Mouse (Mus musculus) thymus, postnatal 0 days (tissue): ENCODE data around the gene Sdr42e1. TPM values are rescaled to one million over a fixed set of nuclear protein-coding genes. Genes with fewer than 3 reads are reported as not detected.

Experiments
- DNase-seq: peaks from one replicate; pipeline ENCODE4 v3.0.0-alpha.2; 2015; ENCODE audit warnings: low spot score
- polyA plus RNA-seq: library from polyadenylated mRNA; unstranded; fragments of >200 nt; fragmentation: Nextera tagmentation; extraction: Ambion mirVana; gene quantifications from 2 replicates; pipeline ENCODE4 v1.2.1, GENCODE M21; 2015

Gene Sdr42e1
- polyA plus RNA-seq, 1 experiment from 2014 or later: 2.8 TPM

DNA sequence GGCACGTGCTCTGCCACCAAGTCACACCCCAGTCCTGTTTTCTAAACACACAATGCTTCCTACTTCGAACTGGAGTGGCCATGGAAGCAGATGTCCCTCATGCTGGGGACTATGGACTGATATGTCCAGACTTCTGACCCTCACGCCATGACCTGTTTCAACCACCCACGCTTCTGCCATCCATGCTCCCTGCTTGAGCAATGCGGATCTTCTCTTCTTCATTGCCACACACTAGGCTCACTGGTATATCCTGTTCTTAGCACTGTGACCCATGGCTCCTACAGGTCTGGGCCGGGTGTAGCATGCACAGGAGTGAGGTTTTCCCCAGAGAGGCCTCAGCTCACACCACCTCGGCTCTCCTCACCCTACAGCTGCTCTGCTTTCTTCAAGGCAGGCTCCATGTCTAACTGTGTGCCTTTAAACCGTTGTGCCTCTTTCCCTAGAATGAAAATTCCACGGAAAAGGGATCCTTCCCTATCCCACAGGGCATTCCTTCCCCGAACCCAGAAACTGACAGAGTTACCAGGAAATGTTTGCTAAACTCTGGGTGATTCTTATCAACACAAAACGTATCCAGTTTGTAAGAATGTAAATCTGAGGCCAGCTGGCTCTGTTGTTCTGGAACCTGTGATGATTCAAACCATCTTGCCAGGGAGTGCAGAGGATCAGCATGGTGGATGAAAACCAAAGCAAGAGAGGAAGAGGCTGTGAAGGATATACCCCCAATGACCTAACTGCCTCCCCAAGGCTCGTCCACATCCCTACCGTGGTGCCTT lies 6.0 kb downstream of the Sdr42e1 start:
- no peak for DNase-seq

DNA sequence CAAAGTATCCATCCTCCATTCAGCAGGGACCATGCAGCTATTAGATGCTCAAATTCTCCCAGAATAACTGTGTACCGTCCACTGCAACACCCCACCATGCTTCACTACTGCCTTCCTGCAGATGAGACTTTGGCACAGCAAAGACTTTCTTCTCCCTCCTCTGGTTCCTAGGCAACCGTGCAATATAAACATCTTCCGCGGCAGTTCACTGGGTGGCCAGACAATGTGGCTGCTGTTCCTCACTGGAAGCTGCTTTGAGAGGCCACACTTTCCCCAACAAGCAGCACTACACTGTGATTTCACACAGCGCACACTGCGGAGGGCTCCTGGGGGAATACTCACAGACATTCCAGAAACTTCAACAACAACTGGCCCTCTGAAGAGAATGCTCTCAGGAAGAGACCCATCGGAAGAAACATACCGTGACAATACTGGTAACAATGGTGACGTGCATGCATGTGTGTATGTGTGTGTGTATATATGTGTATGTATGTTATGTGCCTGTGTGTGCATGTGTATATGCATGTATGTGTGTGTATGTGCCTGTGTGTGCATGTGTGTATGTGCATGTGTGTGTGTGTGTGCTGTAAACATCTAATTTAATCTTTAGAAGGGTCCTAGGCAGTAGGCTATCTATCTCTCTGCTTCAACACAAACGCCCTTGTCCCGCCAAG lies 13.0 kb downstream of the Sdr42e1 start:
- DNase-seq: no peak

DNA sequence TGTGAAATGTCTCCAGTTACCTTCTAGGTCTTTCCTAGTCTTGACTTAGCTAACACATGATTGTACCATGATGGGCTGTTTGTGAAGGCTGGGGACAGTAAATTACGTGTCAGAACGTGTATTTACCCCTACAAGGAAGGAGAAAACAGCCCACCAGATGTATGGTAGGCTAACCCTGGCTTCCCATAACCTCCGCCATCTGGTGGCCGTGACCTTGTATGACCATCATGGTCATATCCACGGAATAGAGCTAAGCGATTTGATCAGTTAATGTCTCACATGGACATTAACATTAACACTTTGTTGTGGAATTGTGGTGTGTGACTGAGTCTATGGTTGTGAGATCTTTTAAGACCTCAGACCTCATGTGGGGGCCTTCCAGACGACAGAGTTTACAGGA lies 14.5 kb downstream of the Sdr42e1 start:
- no peak for DNase-seq

DNA sequence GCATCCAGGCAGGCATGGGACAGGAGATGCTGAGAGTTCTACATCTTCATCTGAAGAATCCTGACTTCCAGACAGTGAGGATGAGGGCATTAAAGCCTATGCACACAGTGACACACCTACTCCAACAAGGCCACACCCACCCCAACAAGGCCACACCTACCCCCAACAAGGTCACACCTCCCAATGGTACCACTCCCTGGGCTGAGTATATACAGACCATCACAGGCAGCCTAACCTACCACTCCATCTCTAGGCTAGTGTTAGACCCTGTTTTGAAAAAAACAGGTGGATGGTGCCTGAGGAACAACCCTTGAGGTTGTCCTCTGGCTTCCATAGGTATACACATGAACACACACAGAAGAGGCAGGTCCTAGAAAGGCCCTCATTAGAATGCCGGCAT lies 21.2 kb downstream of the Sdr42e1 start:
- no peak for DNase-seq

DNA sequence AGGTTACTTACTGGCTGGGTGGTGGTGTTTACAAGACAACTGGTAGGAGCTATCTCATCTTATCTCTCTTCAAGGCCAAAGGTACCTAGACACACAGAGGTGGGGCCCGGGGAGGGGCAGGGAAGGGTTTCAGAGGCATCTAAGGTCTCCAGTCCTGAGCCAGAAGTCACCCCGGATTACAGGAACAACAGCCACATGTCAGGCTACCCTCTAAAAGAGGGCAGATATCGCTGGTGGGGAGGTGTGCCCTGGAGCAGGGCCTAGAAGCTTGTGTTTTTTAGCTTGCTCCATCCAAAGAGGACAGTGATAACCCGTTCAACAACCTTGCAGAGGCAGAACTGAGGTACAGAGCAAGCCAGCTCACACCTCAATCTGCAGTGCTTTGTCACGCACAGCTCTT lies 27.0 kb downstream of the Sdr42e1 start:
- no peak for DNase-seq

DNA sequence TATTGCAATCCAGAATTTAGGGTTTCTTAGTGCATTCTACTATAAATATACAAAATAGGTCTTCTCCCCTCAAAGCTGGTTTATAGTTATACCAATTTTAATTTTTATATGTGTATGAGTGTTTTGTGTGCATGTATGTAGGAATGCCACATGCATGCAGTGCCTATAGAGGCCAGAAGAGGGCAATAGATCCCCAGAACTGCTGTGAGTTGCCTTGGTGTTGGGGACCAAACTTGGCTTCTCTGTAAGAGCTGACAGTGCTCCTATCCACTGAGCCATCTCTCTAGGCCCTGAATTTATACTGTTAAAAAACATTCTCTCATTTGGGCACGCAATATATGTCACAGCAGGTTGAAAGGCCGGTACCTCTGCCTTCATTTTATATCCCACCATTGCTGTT lies 27.5 kb downstream of the Sdr42e1 start:
- peak; percentile 31 for DNase-seq

DNA sequence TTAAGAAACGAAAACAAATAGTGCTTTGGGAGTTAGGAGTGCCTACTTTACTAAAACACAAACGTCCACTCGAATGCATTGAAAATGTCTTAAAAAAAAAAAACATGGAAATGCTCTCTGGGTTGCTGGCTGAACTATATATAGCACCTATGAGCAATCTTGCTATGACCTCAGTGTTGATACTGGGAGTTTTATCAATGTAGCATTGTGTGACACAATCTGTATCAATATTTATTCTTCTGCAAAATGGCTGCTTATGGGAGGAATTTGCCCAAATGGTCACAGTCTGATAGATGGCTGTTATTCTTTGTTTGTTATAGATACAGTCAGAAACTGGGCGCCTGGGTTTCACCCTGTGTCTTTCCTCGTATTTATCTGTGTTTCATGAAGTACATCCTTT lies 28.0 kb downstream of the Sdr42e1 start:
- no peak for DNase-seq

DNA sequence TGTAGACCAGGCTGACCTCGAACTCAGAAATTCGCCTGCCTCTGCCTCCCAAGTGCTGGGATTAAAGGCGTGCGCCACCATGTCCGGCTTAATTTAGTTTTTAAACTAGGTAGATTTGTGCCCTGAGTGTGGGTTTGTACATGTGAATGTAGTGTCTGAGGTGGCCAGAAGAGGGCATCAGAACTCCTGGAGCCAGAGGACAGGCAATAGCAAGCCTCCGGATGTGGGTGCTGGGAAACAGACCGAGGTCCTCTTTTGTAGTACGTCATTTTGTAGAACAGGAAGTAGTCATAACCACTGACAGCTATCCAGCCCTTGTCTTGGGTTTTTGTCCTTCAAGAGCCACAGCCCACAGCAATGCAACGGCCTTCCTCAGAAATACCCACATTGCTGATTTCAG lies 33.9 kb downstream of the Sdr42e1 start:
- DNase-seq: no peak

DNA sequence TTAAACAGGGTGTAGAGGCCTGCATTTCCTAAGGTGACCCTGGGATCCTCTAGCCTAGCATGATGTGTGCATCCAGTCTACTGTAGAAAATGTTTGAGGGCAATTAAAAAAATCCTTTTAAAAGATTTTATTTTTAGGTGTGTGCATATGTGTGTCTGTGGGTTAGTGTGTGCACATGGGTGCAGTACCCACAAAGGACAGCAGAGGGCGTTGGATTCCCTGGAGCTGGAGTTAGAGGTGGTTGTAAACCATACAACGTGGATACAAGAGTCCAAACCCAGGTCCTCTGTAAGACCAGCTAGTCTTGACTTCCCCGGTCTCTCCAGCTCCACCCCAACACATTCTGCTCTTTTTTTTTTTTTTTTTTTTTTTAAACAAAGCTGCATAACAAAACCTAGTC lies 36.0 kb downstream of the Sdr42e1 start:
- DNase-seq: no peak

DNA sequence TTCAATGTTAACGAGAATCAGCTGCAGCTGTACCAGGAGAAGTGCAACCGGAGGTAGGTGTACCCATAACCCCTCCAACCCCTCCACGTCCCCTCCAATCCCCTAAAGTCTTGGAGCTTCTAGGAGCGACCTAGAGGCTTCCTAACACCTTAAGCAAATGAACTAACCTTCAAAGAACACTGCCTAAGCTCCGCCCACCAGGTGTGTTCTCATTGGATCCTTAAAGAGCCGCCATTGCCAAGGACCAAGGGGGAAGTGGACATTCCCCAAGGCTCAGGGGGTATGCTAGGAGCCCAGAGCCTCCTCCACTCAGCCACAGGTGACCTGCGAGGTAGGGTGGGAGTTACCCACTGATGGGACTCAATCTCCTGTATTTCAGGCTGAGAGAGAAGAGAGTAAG lies 39.1 kb downstream of the Sdr42e1 start:
- DNase-seq: no peak

DNA sequence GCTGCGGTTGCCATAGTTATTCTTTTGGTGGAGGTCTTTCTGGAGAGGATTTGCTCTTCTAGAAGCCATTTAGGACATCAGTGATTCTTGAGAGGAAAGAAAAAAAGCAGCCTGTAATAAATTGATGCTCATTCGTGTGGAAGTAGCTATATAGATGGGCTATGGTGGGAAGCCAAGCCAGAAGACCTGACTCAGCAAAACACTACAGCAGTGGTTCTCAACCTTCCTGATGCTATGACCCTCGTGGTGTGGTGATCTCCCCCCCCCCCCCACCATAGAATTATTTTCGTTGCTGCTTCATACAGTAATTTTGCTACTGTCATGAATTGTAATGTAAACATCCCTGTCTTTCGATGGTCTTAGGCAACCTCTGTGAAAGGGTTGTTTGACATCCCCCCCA lies 41.0 kb downstream of the Sdr42e1 start:
- DNase-seq: no peak

DNA sequence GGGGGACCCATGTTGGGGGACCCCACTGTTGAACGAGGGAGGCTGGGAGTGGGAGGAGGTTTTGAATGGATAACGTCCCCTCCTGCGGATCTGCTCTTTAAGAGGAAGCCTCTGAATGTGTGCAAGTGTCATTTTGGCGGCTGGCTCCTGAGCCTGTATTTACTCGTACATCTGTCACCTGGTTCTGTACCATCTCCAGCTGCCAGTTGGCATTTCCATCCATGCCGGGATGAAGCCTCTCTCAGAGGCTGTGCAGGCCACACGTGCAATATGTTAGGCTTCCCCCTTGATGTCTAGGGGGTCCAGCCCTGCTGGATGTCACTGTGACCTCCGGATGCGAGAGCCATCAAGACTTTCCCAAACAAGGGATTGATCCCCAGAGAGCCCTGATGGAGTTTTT lies 46.4 kb downstream of the Sdr42e1 start:
- no peak for DNase-seq

DNA sequence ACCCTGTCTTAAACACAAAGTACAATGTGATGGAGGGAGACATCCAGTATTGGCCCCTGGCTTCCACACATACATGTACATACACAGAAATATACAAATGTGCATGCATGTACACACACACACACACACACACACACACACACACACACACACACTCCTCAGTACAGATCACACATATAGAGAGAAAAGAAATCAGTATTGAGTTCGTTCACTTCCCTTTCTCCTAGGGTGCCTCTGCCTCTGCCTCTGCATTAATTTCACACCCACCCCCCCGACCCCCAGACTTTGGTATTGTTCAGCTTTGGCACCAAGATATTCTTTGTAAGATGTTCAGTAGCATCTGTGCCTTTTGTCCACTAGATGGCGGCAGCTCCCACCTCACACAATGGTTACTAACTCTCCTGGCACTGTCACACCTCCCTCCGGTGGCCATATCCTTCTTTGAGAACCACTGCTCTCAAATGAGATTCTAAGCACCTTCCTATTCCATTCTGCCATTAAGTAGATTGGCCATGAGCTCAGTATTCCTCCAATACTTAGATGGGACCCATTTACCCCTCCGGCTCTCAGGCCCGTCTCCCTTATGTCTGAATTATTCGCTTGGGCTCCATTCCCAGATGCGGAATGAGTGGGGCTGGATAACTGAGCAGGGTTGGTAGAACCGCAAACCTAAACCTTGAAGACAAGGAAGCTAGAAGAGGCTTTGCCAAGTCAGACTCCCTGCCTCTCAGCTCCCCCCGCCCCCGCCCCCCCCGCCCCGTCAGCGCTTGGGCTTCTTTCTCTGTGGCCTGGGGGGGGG lies 47.2 kb downstream of the Sdr42e1 start:
- DNase-seq: peak; percentile 65

DNA sequence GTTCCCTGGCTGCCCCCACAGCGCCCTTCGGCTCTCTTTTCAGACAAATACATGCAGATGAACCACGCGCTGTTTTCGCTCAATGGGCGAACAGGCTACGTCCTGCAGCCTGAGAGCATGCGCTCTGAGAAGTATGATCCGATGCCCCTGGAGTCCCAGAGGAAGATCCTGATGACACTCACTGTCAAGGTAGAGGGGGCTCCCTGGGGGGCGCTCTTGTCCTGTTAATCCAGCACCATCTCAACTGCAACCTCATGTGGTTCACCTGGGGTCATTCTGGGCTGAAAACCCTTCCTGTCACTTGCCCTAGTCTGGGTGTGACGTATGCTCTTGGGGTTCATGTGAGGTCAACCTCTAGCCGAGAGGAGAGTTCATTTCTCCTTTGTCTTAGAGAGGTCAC lies 60.6 kb downstream of the Sdr42e1 start:
- DNase-seq: no peak

Other genes starting within 250 kb of the Sdr42e1 start
- 7.8 and 8.4 TPM in 2 replicates for gene Plcg2, start 175.4 kb downstream of the Sdr42e1 start, polyA plus RNA-seq
- 0.19 and 0.49 TPM in 2 replicates for gene Hsd17b2, start 28.2 kb upstream of the Sdr42e1 start, polyA plus RNA-seq
- gene Mphosph6, start 128.3 kb upstream of the Sdr42e1 start, polyA plus RNA-seq: 47.0 and 49.4 TPM in 2 replicates